Mouse (Mus musculus) bone marrow, adult 2 months (tissue): ENCODE measurements around the gene Armc2.

ENCODE experiments used
- CTCF ChIP-seq: fragments of 200-500 bp; IDR thresholded peaks from 2 replicates; pipeline ENCODE4 v1.5.1; 2011; ENCODE audit warnings: low read length, control low read depth; ENCODE audit not compliant: control insufficient read depth, insufficient read depth
- POLR2A ChIP-seq: fragments of 200-500 bp; IDR thresholded peaks from 2 replicates; pipeline ENCODE4 v1.6.1; 2011; ENCODE audit warnings: low read depth, mild to moderate bottlenecking, control low read depth, low read length, borderline replicate concordance; ENCODE audit not compliant: control insufficient read depth

DNA sequence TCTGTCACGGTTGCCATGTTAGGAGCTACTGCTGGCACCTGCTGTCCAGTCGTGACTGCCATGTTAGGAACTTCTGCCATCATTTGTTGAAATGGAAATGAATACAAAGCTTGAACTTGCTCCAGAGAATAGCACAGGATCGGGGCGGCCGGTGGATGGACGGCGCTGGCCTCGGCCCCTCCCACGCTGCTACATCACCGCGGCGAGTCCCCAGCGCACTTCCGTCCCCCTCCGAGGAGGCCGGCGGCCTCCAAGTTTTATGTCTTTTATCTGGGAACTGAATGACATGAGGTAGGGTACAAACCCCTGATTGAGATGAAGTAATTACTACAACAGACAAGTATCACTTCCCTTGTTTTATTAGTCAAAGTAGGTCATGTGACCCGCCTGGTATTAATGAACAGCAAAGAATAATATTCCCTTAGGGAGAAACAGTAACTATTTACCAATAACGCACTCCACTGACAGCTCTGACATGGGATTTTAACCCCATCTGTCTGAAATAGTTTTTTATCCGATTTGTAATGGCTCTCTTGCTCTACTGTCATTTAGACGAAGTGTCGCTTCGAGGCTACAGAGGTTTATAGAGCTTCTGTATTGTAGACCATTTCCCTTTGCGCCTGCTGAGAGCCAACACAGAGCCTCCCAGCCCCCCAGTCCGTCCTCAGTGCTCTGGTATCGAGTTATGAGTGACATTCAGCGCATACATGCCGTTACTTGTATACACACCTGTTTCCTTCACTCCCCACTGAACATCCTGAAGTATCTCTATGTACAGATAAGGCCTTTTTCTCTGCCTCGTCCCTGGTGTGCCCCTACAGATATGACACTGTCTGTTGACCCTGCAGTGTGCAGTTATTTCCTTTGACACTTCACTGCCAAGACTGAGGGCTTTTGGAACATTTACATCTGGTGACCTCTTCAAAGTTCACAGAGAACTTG is 37.3 kb upstream of the Armc2 start:
- no peak for TF ChIP-seq POLR2A
- TF ChIP-seq CTCF: no peak
